Mouse (Mus musculus) hindbrain, postnatal 0 days (tissue): ENCODE results near the gene Surf4. TPM values are rescaled to one million over a fixed set of nuclear protein-coding genes. Genes with fewer than 3 reads are reported as not detected.

Experiments used
- ATAC-seq: fragments of 200-750 bp; cut with Nextera tagmentation; 2 replicates; pipeline ENCODE4 v1.8.0; 2017; ENCODE audit warnings: mild to moderate bottlenecking, moderate TSS enrichment, moderate library complexity
- DNase-seq: peaks from one replicate; pipeline ENCODE4 v3.0.0-alpha.2; 2015; ENCODE audit warnings: low spot score
- H3K27ac ChIP-seq: fragments of 300-500 bp; sonication (generic); 2 replicates; pipeline ENCODE4 v1.5.1; 2014; ENCODE audit warnings: mild to moderate bottlenecking
- H3K27me3 ChIP-seq: fragments of 300-500 bp; sonication (generic); 2 replicates; pipeline ENCODE4 v1.6.1; 2014; ENCODE audit warnings: low read length, mixed read lengths; ENCODE audit not compliant: insufficient read depth
- H3K36me3 ChIP-seq: fragments of 300-500 bp; sonication (generic); 2 replicates; pipeline ENCODE4 v1.6.1; 2014; ENCODE audit warnings: low read length, mixed read lengths; ENCODE audit not compliant: insufficient read depth
- H3K4me1 ChIP-seq: fragments of 300-500 bp; sonication (generic); 2 replicates; pipeline ENCODE4 v1.6.1; 2014; ENCODE audit warnings: antibody characterized with exemption, low read length, mixed read lengths; ENCODE audit not compliant: insufficient read depth
- H3K4me2 ChIP-seq: fragments of 300-500 bp; sonication (generic); 2 replicates; pipeline ENCODE4 v1.6.1; 2014; ENCODE audit warnings: low read depth, mild to moderate bottlenecking, low read length, moderate library complexity, mixed read lengths
- H3K4me3 ChIP-seq: fragments of 300-500 bp; sonication (generic); 2 replicates; pipeline ENCODE4 v1.5.1; 2014; ENCODE audit warnings: low read length
- H3K9ac ChIP-seq: fragments of 300-500 bp; sonication (generic); replicated peaks from 2 replicates; pipeline ENCODE4 v1.6.1; 2014; ENCODE audit warnings: mild to moderate bottlenecking, low read length, moderate library complexity, mixed read lengths
- H3K9me3 ChIP-seq: fragments of 300-500 bp; sonication (generic); 2 replicates; pipeline ENCODE4 v1.6.1; 2016; ENCODE audit warnings: low read length, mixed read lengths
- CTCF ChIP-seq: IDR thresholded peaks from 2 replicates; pipeline ENCODE4 v1.5.1; 2016; ENCODE audit warnings: antibody characterized with exemption, control low read depth, low read depth
- WGBS: fragments of 180-500 bp; shearing (Covaris S2); extraction: QIAGEN DNeasy Blood & Tissue Kit; methylation state at CpG from one replicate; pipeline ENCODE4 v1.1.7; 2014; 5-methylcytosine and 5-hydroxymethylcytosine counted together
- polyA plus RNA-seq: library from polyadenylated mRNA; unstranded; fragments of >200 nt; fragmentation: Nextera tagmentation; extraction: Ambion mirVana; gene quantifications from 2 replicates; pipeline ENCODE4 v1.2.1, GENCODE M21; 2015
- total RNA-seq: library from RNA; depleted of rRNA; stranded (reverse); fragments of >200 nt; gene quantifications from 2 replicates; pipeline ENCODE4 v1.2.3, GENCODE M21; 2014

Gene Surf4
- total and polyA plus RNA-seq, 2 experiments from 2014 or later: 107 to 126 TPM

GRCm38 (mm10) chr2:26963923-26964723, 30.4 kb upstream of the Surf4 start, which contains the start of gene Rexo4:
Gene Rexo4, minus strand, starts transcription at chr2:26964386.
- under 1% methylated on average over 47 of the region's 50 CpGs for WGBS

GRCm38 (mm10) chr2:26960756-26961155, 27.0 kb upstream of the Surf4 start:
- WGBS: 61% methylated on average over 4 of the region's 4 CpGs
- ATAC-seq: no peak
- no peaks in the 10 kb centered on the region for H3K27me3 ChIP-seq
- peak; percentile 65 for TF ChIP-seq CTCF
- H3K4me2 ChIP-seq: no peak overlapping the region
- no peak overlapping the region for H3K9ac ChIP-seq
- H3K9me3 ChIP-seq: no peaks in the 10 kb centered on the region
- no peak overlapping the region for H3K4me3 ChIP-seq
- H3K27ac ChIP-seq: no peak overlapping the region
- peak; percentile 46 for DNase-seq
- H3K36me3 ChIP-seq: peaks cover 33% of the 10 kb centered on the region
- peaks cover 11% of the 10 kb centered on the region for H3K4me1 ChIP-seq

More at GRCm38 (mm10) chr2:26963923-26964723, 30.4 kb upstream of the Surf4 start, which contains the start of gene Rexo4:
- Histone ChIP-seq H3K36me3 (peaks cover 9% of the 10 kb centered on the region; the same call in 1 of the 2 replicates), H3K4me2 (peak within 1 kb of the TSS; percentile 71), H3K4me1 (peaks cover 11% of the 10 kb centered on the region), H3K4me3 (peak within 1 kb of the TSS; percentile 55), H3K27ac (peak within 1 kb of the TSS; percentile 96), H3K9me3 (no peaks in the 10 kb centered on the region), H3K9ac (peak within 1 kb of the TSS; percentile 64), H3K27me3 (no peaks in the 10 kb centered on the region)
- DNase-seq (peak; percentile 98), ATAC-seq (peak; percentile 98)
- no peak for TF ChIP-seq CTCF

GRCm38 (mm10) chr2:26957488-26957859, 23.7 kb upstream of the Surf4 start:
- H3K9me3 ChIP-seq: no peaks in the 10 kb centered on the region
- H3K36me3 ChIP-seq: peaks cover 55% of the 10 kb centered on the region
- H3K4me1 ChIP-seq: peaks cover 6% of the 10 kb centered on the region; the same call in 1 of the 2 replicates
- H3K27ac ChIP-seq: no peak overlapping the region
- H3K4me3 ChIP-seq: no peak overlapping the region
- TF ChIP-seq CTCF: no peak
- no peak overlapping the region for H3K4me2 ChIP-seq
- WGBS: 82% methylated on average over 2 of the region's 2 CpGs
- H3K9ac ChIP-seq: no peak overlapping the region
- no peak for ATAC-seq
- H3K27me3 ChIP-seq: no peaks in the 10 kb centered on the region
- no peak for DNase-seq

GRCm38 (mm10) chr2:26956811-26957487, 23.2 kb upstream of the Surf4 start:
- DNase-seq (no peak), ATAC-seq (no peak)
- Histone ChIP-seq H3K27me3 (no peaks in the 10 kb centered on the region), H3K4me2 (no peak overlapping the region), H3K4me1 (peaks cover 6% of the 10 kb centered on the region; the same call in 1 of the 2 replicates), H3K9me3 (no peaks in the 10 kb centered on the region), H3K9ac (no peak overlapping the region), H3K27ac (no peak overlapping the region), H3K36me3 (peaks cover 55% of the 10 kb centered on the region), H3K4me3 (no peak overlapping the region)
- WGBS: 94% methylated on average over 12 of the region's 12 CpGs
- no peak for TF ChIP-seq CTCF

- no peaks in the 10 kb centered on the region for H3K9me3 ChIP-seq
- WGBS: 100% methylated on average over 2 of the region's 2 CpGs
- H3K9ac ChIP-seq: no peak overlapping the region
- no peaks in the 10 kb centered on the region for H3K4me1 ChIP-seq
- H3K27ac ChIP-seq: no peak overlapping the region
- peaks cover 53% of the 10 kb centered on the region for H3K36me3 ChIP-seq
- no peaks in the 10 kb centered on the region for H3K27me3 ChIP-seq
- DNase-seq (no peak), ATAC-seq (no peak)
- TF ChIP-seq CTCF: no peak
- H3K4me2 ChIP-seq: no peak overlapping the region
- H3K4me3 ChIP-seq: no peak overlapping the region
Observed at GRCm38 (mm10) chr2:26954735-26955395, 21.1 kb upstream of the Surf4 start.

- ATAC-seq (no peak), DNase-seq (no peak)
- no peak overlapping the region for H3K9ac ChIP-seq
- H3K4me3 ChIP-seq: no peak overlapping the region
- H3K36me3 ChIP-seq: peaks cover 48% of the 10 kb centered on the region
- no peak overlapping the region for H3K27ac ChIP-seq
- H3K4me1 ChIP-seq: no peaks in the 10 kb centered on the region
- TF ChIP-seq CTCF: no peak
- no peaks in the 10 kb centered on the region for H3K9me3 ChIP-seq
- H3K4me2 ChIP-seq: no peak overlapping the region
- WGBS: 91% methylated on average over 8 of the region's 8 CpGs
- H3K27me3 ChIP-seq: no peaks in the 10 kb centered on the region
Observed at GRCm38 (mm10) chr2:26952866-26953265, 19.1 kb upstream of the Surf4 start.
